Mouse (Mus musculus) cerebellum, postnatal 25 days (tissue): ENCODE measurements around the gene Tmc5.

Source experiments
- DNase-seq, 2 experiments: peaks; one replicate each; pipeline ENCODE4 v3.0.0; 2021; ENCODE audit warnings: mixed read lengths in 2 of 2

Tmc5 gene

GRCm38 (mm10) chr7:118611185-118611749 is 14.2 kb downstream of the Tmc5 start:
- no peak for DNase-seq

DNA sequence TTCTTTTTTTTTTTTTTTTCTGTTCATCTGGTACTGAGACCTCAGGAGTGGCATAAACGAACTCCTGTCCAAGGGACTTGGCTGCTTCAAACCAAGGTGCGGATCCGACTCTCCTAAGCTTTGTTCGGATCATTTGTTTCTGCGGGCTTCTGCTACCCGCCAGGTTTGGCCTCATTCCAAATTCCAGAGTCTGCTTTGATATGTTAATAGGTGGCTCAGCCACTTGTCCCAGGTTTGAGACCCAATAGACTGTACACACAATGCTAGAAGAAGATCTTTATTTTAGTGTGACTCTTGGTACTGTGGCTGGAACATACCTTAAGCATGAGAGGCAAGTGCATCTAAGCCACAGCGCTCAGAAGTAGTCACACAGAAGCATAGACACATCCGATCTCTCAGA is 14.8 kb downstream of the Tmc5 start:
- DNase-seq, result no peak

DNA sequence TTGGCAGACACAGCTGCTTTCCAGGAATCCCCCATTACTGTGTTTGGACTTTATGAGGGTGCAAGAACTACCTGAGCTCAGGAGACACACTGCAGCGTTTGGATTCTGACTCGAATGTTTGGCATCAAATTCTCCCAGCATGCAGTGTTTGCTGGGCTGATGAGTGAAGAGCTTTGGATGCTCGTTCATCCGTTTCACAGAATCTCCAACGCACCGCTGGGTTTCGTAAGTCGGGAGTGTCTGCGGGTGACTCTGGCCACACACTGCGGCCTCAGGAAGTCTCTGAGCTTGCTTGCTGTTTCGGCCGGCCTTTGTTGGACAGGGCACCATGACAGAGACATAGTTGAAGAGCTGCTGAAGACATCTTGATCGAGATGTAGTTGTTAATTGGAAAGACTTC is 17.0 kb downstream of the Tmc5 start:
- no peak for DNase-seq

- no peak for DNase-seq
Observed at GRCm38 (mm10) chr7:118618104-118618503, 21.0 kb downstream of the Tmc5 start.

DNA sequence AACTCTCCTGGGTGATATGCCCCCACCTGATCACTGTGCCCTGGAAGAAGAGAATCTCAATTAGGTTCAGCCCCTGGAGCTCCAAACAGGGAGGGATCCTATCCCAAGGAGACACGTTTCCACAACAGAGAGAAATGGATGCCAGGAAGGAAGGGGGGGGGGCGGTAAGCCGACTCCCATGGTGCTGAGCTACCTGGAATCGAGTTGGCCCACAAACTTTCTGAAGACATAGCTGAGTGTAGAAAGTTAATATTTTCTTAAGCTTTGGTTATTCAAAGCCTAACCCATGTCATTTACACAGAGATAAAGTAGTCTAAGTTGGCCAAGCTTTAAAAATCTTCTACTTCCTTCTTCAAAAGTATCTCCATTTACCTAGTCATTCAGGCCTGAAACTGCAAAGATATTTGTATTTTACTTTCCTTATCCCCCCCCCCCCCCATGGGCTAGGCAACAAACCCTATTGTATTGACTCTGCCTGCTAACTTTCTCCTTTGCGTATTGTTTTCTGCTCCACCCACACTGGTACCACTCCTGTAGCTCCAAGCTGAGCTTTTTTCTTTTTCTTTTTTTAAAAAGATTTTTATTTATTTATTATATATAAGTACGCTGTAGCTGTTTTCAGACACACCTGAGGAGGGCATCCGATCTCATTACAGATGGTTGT is 23.3 kb downstream of the Tmc5 start:
- no peak for DNase-seq

DNA sequence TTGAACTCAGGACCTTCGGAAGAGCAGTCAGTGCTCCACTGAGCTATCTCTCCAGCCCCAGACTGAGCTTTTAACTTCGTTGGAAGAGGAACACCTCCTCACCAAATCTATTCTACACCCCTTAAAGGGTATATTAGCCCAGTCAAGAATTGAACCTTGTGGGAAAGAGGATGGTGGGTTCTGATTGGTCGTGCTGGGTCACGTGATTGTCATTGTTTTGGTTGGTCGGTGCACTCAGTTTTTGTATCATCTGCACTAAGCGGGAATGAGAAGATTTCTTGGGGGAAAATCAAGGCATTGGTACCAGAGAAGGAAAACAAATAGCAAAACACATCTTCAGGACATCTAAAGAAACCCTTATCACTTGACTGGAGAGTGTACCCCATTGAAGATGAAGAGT is 24.0 kb downstream of the Tmc5 start:
- no peak for DNase-seq

- no peak for DNase-seq
Observed at GRCm38 (mm10) chr7:118627550-118628298, 30.6 kb downstream of the Tmc5 start.

DNA sequence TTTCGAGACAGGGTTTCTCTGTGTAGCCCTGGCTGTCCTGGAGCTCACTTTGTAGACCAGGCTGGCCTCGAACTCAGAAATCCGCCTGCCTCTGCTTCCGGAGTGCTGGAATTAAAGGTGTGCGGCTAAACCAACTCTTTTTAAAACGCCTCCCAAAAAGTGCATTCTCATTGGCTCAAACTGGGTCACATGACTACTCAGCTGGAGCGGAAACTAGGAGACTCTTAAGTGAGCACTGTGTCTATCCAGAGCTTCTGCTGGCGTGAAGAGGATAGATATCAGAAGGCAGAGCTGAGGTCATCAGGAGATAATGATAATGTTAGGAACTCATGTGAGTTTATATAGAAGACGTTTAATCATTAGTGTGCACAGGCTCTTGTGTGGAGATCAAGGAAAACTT is 36.0 kb downstream of the Tmc5 start:
- no peak for DNase-seq

- no peak for DNase-seq
Observed at GRCm38 (mm10) chr7:118633951-118634350, 36.9 kb downstream of the Tmc5 start.

DNA sequence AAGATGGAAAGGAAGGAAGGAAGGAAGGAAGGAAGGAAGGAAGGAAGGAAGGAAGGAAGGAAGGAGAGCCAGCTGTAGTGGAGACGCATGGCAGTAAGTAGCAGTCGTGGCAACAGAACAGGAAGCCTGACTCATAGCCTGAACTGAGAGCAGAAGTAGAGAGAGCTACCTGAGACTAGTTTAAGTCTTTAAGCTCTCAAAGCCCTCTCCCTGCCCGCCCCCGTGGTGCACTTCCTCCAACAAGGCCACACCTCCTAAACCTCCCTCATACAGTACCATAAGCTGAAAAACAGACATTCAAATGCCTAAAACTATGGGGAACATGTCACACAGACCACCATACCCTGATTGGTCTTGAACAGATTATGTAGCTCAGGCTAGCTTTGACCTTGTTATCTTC is 40.4 kb downstream of the Tmc5 start:
- no peak for DNase-seq

DNA sequence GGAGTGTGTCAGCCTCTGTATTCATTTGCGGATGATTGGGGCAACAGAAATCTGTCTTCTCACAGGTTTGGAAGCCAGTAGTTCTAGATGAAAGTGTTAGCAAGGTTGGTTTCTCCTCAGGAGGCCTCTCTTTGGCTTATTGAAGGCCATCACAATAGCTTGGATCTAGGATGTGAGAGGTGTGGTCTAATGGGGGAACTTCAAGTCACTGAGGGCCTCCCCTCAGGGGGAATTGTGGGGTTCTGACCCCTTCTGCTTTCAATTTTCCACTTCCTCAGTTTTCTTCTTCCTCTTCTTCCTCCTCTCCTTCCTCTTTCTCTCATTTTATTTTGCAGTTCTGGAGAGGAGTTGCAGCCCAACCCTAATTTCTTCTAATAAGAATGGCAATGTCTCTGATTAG is 49.1 kb downstream of the Tmc5 start:
- no peak for DNase-seq

DNA sequence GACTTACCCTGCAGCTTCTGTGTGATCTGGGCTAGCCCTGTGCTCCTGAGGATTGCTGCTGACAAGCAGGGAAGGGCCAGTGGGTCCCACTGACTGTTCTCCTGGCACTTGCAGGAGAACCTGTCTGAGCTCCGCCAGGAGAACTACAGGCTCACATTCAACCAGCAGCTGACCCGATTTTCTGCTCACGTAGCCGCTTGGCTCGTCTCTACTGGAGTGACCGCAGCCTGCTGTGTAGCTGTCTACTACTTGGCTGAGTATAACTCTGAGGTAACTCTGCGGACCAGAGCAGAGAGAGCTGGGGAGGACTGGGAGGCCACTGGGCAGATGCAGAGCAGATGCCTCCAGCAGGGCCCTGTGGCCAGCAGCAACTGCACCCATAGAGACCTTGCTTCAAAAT is 52.2 kb downstream of the Tmc5 start:
- peak; percentile 71 to 74 for DNase-seq

DNA sequence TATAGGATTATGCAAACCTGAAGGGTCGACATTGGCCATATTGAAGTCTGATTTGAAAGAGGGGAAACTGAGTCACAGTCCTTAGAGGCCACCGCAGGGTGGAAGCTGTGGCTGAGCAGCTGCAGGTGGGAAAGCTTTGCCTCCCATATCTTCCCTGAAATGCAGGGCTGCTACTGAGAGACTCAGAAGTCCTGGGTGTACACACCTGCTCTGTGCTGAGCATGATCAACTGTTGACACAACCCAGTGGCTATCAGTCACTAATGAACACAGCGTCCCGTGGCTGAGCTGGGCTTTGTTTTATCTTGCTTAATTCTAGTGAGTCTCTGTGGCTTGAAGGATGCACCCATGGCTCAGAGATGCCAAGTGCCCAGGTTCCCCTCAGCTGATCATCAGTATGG is 53.0 kb downstream of the Tmc5 start:
- DNase-seq, result no peak

GRCm38 (mm10) chr7:118650891-118651290 is 53.8 kb downstream of the Tmc5 start:
- DNase-seq, result no peak

DNA sequence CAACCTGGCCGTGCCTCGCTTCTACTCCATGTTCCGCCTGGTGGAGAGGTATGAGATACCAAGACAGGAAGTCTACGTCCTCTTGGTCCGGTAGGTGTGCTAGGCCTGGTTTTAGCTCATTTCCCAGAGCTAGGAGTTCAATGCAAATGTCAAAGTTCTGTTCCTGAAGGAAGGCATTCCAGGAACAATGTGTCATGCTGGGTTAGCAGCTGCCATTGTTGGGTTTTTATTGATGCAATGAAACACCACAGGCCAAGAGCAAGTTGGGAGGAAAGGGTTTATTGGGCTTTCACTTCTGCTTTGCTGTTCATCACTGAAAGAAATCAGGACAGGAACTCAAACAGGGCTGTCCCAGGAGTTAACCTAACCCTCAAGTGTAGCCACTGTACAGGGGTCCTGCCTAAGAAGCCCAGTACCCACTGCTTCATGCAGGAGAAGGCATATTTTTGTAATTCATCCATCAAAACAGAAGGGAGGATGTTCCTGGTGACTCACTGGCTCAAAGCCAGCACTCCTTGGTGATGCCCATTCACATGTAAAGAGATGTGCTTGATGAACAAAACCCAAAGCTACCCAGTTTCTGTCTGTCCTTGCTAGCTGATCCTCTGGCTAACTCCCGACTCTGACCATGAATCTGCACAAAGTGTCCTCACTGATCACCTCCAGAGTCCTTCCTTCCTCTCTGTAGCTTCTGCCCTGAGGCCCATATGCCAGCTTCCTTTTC is 55.6 kb downstream of the Tmc5 start:
- DNase-seq, result peak; percentile 57 to 70

- no peak for DNase-seq
Observed at GRCm38 (mm10) chr7:118656730-118657129, 59.6 kb downstream of the Tmc5 start.

DNA sequence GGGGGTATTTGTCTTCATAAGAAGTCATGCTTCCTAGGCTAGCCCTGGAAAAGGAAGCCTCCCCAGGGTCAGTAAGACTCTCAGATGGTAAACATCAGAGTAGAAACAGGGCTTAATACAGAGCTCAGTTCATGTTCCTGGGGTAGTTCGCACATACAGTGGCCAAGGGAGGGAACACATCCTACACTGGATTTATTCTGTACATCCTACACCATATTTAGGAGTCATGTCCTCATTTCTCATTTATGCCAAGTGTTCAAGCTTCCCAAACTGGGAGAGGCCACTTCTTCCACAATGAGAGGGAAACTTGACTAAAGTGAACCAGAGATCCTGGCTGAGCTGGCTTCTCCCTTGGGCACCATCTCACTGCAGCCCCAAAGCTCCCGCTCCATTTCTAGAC is 70.7 kb downstream of the Tmc5 start:
- no peak for DNase-seq

- DNase-seq, result no peak
Observed at GRCm38 (mm10) chr7:118670142-118670541, 73.0 kb downstream of the Tmc5 start.

DNA sequence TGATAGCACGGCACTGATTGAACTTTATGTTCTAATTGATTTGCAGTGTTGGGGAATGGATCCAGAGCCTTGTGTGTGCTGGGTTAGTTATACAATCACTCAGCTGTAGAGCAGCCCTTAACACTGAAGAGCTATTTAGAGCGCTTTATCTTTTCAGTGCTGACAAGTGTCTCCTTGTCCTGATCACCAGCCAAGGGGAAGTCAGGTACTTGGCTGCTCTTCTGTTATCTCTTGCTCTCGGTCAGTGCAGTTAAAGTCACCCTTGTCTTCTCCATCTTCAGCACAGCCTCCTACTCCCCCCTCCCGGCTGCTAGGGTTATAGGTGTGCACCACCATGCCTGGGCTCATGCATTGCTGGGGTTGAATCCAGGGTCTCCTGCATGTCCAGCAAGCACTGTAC is 79.7 kb downstream of the Tmc5 start:
- DNase-seq, result no peak

GRCm38 (mm10) chr7:118688199-118688598 is 91.1 kb downstream of the Tmc5 start:
- DNase-seq, result peak; percentile 89 to 92

DNA sequence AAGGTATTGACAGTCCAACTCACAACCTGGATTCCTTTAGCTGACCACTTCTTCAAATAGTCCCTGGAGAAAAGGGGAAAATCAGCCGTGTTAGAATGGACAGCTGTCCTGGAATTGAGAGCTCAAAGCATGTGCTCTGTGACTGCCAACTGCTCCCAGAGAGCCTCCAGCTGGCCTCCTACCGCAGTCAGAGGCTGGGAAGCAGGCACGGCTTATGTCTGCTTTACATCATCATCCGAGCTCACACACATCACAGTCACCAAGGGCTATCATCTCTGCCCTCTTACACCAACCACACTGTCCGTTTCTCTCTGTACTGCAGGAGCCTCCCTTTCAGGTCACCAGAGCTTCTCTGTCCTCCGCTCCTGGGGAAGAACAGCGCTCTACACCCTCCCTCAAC is 92.0 kb downstream of the Tmc5 start:
- peak; percentile 57 to 65 for DNase-seq

- no peak for DNase-seq
Observed at GRCm38 (mm10) chr7:118691287-118691686, 94.2 kb downstream of the Tmc5 start.

- DNase-seq, result no peak
Observed at GRCm38 (mm10) chr7:118696146-118696545, 99.0 kb downstream of the Tmc5 start.

GRCm38 (mm10) chr7:118697168-118697567 is 100.1 kb downstream of the Tmc5 start:
- no peak for DNase-seq
